Mouse (Mus musculus) T-helper 1 cell (primary cell): ENCODE measurements around the gene Zfyve27.

ENCODE experiments used
- in situ Hi-C: fragments of 300-600 bp; cut with MboI, MseI; formaldehyde crosslinking; loops from one replicate; pipeline ENCODE4 v1.15.1; 2025; ENCODE audit warnings: high pct_unique_total_duplicates

Zfyve27 gene

DNA sequence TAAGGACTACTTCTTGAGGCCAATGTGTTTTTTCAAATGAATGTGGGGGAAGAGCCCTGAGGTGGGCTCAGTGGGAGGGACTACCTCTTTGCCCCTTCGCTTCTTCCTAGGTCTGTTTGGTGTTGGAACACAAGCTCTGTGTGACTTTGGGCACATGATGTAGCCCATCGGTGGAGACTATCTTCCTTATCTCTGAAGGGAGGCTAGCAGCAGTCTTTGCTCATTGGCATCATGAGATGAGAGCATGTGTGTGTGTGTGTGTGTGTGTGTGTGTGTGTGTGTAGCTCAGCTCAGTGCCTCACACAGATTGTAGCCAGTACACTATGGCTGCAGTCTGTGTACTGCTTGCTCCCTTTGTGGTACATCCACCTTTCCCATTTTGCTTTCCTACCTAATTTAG lies 13.7 kb downstream of the Zfyve27 start:
- in situ Hi-C loops, result no loop called here

DNA sequence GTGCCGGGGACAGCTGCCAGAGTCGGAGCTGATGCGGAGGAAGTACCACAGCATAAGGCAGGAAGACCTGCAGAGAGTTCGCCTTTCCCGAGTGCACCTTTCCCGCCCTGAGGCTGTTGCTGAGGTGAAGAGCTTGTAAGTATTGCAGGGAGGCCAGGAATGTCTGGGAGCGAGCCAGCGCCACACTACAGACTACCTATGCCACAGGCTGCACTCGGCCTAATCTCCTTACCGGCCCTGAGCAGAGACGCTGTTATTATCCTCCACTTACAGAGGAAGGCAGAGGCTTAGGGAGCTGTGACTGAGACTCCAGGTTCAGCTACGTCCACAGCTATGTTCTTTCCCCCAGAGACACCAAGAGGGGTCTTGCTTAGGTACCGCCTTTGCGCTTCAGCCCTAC lies 15.6 kb downstream of the Zfyve27 start:
- in situ Hi-C loops, result no loop called here

DNA sequence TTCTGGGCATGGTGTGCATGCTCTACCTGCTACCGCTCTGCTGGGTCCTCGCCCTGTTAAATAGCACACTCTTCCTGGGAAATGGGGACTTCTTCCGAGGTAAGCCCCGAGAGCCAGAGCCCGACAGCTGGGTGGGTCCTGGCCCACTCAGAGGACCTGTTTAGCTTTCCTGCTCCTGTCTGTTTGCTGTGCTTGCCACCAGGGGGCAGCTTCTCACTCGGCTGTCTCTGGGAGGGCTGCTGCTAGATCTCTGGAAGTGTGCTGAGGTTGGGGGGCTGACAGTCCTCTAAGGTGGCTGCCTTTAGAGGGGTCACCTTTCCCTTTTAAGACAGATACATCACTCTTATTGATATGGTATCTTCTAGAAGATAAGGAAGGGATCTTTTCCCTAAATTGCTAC lies 18.9 kb downstream of the Zfyve27 start:
- in situ Hi-C loops, result no loop called here

DNA sequence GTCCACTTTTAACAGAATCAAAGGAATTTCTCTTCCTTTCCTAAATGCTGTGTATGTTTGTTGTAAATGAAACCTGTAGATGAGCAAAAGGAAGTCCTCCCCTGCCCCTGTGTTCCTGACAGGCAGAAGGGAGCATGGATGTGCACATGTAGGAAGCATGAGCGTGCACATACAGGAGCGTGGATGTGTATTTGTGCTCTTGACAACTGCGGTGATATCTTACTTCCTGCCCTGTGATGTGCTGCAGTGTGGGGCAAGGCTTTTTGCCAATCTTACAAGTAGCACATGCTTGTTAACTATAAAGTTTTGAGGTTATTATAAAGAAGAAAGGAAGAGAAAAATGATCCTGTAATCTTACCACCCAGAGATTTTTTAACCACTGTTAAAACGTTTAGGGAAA lies 26.0 kb downstream of the Zfyve27 start:
- in situ Hi-C loops, result loop anchor here (5.0 kb wide), 1 partner anchor 83 kb away; no protein-coding TSS in a partner anchor

DNA sequence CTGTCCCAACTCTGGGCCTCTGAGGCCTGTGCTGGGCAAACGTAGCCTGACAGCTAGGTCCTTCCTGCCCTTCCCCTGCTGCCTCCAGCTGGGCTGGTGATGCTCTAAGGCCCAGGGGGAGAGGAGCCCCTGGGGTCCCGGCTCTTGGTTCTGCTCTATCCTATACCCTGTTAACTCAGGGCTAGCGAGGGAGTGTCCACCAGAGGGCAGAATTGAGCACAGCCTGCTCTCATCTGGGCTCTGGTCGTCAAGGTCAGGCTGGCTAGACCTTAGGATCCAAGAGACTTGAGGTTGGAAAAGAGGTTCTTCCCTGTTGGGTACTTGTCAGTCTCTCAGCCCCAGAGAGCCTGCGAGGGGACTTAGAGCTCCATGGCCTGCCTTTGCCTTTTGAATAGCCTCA lies 26.7 kb downstream of the Zfyve27 start:
- in situ Hi-C loops, result no loop called here

DNA sequence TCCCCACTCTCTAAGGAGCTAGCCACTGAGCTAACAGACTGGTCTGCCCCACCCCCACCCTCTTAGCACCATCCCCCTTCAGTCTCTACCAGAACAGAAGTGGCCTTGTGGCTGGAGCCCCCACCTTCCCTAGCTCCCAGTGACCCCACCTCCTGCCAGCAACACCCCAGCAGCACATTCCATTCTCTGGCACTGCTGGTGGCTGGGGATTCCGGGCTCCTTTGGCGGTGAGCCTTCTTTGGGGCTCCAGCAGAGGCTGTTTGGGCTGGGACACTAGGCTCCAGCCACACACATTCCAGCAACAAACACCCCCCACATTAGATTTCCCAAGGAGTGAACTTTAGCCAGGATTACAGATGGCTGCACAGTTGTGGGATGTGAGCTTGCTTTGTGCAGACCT lies 29.6 kb downstream of the Zfyve27 start:
- in situ Hi-C loops, result no loop called here

DNA sequence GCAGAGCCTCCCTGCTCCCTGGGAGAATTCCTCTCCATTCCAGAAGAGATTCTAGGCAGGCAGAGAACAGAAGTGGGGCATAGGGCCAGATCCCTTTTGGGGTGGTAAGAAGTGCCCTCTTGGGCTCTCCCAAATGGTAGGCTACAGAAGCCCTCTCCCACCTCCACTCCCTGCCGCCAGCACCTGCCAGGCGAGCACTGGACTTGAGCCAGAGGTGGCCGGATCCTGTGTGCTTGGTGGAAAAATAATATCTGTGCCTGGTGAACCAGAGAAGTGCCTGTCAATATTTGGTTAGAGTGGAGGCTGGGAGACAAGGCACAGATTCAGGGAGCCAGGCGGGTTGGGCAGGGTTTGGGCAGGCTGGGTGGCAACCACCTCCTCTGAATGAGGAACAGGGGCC lies 32.6 kb downstream of the Zfyve27 start:
- in situ Hi-C loops, result no loop called here

DNA sequence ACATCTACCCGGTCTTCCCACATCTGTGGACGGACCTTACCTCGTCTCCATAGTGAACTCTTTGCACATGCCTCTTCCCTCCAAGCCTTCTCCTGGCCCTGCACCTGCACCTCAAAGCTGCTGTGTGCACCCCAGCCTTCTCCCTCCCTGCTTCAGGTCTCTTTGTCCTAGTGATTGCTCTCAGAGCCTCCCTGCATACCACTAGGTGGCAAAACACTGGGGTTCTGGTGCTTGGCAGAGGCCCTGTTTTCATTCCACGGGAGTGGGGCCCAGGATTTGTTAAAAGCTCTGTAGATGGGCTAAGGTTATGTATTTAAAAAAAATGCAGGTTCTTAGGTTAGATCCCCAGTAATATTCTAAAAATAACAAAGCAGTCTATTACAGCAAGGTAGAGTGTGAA lies 33.3 kb downstream of the Zfyve27 start:
- in situ Hi-C loops, result no loop called here

DNA sequence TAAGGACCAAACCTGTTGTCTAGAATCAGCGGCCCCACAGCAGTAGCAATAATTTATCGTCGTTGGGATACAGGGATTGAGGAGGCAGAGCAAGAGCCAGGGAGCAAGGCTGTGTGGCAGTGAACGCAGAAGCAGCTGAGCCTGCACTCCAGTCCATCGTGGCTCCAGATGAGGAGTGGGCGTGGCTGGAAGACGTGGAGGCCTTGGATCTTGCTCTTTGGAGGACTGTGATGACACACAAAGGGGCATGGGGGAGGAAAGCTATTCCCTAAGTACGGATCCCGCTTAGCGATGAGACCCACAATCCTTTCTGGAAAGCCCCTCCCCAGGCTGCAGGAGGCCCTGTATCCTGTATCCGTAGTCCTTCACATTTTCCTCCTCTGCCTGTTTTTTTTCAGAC lies 34.3 kb downstream of the Zfyve27 start:
- in situ Hi-C loops, result no loop called here

DNA sequence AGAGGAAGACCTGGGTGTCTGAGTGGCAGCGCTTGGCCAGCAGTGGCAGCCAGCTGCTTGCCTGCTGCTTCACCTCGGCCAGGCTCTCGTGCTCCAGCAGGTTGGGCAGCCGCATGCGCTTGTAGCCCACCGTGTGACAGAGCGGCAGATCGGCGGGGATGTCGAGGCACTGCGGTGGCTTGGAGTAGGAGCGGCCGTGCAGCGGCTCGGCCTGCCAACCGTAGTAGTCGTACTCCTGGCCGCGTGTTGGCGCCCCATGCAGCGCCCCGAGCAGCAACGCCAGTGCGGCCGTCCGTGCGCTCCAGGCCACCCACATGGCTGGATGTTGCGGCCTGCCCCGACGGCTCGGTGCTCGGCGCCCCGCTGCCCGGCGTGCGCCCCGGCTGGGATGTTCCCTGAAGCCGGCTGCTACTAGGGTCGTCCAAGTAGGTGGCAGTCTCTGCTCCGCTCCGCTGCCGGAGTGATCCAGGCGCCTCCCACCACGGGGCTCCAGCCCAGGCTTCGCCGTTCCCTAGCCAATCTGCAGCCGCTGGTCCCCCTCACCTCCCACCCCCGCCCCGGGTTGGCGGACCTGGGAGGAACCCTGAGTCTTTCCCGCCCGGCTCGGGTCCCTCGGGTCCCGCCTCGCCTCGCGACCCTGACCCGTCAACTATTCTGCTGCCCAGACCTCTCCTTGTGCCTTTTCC lies 38.1 kb downstream of the Zfyve27 start, which contains the start of gene Sfrp5:
Gene Sfrp5 (minus strand): TSS at position 557 of the 686 bp plus-strand sequence.
- in situ Hi-C loops, result no loop called here

DNA sequence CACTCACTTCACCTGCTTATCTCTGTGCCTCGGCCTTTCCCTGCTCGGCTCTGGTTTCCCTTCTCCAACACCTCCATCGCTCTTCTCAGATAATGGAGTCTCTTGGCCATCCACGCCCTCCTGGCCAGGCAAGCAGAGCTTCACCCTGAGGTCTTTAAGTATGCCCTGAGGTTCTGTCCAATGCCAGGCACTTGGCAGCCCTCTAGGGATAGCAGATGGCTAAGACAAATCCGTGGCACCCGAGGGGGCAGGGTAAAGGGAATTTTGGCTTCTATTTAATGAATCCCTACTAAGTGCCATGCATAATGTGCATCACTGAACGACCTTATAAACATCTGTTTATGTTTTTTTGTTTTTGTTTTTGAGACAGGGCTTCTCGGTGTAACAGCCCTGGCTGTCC lies 38.7 kb downstream of the Zfyve27 start:
- in situ Hi-C loops, result no loop called here

DNA sequence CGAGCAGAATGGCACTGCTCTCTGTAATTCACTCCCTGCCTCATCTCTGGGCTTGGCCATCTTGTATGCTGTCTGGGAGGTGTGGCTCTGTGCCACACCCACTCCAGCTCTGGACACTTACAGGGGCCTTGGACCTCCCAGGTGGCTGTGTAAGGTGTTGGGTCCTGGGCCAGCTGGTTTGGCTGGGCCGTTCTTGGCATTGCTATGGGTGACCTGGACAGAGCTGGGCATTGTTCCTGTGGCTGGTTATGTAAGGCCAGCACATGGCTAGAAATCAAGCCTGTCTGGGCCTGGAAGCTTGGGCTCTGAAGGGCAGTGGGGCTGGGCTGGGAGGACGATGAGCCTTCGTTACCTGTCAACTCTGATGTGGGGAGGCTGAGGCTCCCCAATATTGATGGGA lies 40.6 kb downstream of the Zfyve27 start:
- in situ Hi-C loops, result no loop called here

DNA sequence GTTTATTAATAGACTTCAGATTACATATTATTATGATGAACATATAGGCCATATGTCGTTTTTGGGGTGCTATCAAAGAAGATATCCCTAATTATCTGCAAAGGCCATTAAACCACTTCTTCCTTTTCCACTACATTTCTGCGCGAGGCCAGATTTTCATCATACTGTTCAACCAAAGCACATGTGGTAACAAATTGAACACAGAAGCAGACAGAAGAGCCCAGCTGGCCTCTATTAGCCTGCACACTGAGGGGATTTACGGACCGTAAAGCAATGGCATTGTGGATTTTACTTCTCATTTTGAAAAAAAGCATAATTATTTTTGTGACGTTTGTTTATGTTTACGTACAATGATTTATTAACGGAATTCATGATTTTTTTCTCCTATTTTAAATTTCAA lies 41.5 kb downstream of the Zfyve27 start:
- in situ Hi-C loops, result no loop called here

DNA sequence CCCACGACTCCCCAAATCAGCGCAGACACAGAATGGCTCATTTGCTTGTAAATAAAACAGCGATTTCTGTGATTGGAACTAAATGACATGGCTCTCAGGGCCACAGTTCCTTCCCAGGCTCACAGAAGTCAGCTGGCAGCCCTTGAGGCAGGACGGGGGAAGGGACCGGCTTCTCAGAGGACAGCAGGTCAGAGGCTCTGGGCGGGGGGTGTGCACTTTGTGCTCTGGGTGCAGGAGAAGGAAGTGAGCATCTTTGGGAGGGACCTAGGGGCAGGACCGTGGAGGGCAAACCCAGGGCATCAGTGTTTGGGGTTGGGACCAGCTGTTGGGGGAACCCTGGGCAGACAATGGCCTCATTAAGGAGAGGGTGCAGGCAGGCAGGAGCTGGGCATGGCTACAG lies 45.7 kb downstream of the Zfyve27 start:
- in situ Hi-C loops, result no loop called here

DNA sequence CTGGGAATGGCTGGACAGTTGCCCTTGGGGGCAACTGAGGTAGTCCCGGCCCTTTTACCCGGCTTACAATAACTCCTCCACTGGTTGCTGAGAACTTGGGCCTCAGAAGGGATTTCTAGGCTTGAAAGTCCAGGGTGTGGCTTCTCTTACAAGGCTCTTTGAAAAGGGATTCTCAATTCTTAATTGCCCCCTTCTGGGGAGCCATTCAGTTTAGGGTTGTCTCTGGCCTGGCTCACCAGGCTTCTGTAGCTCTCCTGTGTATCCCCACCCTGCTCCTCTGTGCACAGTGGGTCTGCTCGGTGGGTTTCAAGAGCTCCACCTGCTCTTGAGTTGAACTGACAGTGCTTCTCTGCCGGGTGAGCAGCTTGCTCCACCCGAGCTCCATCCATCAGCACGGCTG lies 46.2 kb downstream of the Zfyve27 start:
- in situ Hi-C loops, result no loop called here

DNA sequence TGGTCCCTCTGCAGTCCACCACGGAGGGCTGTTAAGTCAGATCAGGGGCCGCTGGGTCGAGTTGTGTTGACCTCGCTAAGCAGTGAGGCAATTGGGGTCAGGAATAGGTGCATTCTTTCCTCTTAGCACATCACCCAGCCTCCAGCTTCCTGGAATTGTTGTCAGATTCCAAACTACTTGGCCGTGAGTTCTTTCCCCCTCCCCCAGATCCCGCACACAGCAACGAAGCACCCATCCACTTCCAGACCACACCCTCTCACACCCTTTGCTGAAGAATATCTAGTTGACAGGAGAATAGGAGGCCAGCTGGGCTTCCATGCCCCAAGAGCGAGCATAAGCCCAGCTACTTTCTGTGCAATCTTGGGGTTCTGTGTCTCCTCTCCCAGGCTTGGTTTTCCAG lies 48.2 kb downstream of the Zfyve27 start:
- in situ Hi-C loops, result no loop called here

DNA sequence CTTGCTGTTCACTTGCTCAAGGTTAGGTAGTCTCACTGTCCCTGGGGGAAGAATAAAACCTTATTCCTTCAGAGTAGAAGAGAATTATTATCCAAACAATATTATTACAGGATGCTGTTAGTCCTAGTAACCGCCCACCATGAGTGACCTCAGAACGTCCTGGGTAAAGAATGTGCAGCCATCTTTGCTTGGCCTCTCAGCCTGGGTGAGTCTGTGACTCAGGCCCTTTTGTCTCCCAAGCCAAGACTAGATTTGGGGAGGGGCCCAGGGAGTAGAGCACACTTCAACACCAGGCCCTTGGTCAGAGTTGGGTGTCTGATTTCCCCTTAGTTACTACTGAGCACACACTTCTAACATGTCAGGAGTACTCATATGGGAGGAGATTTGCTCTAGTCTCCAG lies 50.9 kb downstream of the Zfyve27 start:
- in situ Hi-C loops, result no loop called here

DNA sequence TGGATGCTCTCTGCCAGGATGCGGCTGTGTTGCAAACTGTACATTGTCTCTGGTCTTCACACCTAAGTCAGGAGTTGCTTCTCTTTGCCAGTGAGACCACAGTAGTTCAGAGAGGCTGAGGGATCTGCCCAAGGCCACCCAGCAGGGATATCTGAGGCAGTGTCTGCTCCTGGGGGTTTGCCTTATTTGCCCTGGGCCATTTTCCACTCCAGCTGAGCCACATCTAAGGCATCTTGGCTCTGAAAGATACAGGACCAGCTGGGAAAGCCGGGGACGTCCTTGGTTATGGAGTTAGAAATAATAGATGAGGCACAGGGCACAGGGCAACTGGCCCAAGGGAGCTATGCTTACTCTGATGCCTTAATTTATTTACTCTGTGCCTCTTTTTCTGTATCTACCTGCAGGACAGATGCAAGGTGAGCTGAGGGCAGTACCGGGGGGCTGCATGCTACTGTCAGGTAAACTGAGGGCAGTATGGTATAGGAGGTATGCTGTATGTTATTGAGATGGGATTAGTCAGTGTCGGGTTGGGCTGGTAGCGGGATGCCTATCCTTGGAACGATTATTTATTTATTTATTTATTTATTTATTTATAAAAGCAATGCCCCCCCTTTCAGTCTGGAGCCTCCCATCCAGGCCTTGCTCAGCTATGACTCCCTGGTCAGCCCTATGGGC lies 53.1 kb downstream of the Zfyve27 start:
- in situ Hi-C loops, result no loop called here

DNA sequence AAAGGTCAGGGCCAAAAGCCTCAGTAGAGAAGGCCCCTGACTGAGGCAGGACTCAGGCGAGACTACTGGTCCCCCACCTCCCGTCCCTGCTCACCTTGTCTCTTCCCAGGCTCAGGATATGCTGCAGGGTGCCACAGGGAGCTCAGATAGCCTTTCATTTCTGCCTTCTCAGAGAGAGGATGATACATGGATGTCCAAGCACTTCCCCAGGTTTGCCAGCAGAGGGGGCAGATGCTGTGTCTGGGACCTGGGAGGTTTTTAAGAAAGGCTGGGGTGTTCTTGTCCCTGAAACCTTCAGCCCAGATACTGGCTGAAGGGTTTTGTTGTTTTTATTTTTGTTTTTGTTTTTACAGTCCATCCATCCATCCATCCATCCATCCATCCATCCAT lies 53.6 kb downstream of the Zfyve27 start:
- in situ Hi-C loops, result no loop called here

DNA sequence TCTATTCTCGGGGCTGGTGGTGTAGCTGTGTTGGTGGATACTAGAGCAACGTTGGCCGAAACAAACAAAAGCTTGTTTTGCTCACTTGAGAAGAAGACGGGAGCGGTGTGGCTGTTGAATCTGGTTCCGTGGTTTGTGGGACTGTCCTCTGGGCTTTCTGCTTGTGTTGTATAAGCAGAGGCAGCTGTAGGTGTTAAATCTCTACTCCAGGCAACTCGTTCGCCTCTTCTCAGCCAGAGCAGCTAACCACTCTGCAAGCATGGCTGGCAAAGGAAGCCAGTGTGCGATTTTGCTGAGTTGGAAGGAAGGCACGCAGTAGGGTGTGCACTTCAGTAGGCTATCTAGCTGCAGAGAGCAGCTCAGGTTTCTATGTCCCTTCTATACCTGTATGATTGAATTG lies 62.7 kb downstream of the Zfyve27 start:
- in situ Hi-C loops, result no loop called here

DNA sequence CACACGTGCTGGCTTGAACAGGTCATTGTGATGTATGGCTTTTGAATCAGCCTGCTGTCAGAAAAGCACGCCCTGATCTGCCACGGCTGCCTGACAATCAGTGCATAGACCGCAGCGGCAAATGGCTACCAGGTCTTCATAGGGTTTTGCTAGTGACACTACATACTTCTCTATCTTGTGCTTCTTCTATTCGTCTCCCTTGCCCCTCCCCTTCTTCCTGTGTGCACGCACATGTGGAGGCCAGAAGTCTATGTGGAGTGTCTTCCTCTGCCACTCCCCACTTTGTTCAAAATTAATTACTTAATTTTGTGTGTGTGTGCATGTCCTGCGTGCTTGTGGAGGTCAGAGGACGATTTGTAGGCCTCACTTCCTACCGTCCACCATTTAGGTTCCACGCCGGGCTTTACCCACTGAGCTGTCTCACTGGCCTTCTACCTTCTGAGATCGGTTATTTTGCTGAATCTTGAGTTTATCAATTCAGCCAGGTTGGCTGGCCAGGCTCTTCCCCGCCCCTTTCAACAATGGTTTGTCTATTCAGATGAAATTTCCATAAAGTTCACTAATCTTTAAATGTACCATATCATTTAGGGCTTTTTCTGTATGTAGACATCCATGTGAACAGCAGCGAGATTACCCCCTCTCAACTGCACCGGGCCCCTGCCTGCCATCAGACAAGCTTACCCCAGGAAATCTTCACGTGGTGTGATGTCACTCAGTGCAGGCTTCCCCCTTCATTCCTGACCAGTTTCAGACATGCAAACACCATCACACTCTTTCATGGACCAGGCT lies 65.9 kb downstream of the Zfyve27 start:
- in situ Hi-C loops, result no loop called here

DNA sequence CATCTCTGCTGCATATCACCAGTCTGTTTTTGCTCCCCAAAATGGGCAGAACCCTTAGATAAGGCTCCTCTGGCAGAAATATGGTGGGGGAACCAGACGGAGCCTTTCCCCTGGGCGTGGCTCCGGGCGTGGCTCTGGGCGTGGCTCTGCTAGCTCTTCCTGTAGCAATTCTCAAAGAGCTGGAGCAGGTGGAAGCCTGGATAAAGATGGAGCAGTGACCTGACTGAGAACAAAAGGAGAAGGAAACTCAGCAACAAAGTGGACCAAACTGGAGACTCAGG lies 66.5 kb downstream of the Zfyve27 start:
- in situ Hi-C loops, result no loop called here

DNA sequence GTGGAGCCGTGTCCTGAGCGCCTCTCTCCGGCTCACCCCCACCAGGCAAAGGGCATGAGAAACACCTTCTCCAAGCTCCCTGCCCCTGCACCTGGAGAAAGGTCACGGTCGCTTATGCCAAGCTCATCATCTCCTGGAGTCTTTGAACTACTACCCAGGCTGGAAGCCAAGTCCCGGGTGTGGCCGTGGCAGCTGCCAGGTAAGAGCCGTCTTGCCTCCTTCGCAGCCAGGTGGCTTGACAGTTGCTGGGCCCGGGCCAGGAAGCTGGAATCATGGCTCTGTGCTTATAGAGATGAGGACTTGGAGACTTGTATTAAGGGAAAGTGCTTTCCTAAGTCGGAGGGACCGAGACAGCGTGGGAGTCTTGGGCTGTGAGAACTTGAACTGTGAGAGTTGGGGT lies 67.2 kb downstream of the Zfyve27 start:
- in situ Hi-C loops, result no loop called here
